Mouse (Mus musculus) CD8-positive naive resting alpha-beta T cell, adult 2 months (primary cell): ENCODE results near the gene Zfp839.
"Not testable (repeated sequence)": the region's sequence is repeated elsewhere in the genome, so short reads cannot be mapped to it uniquely, and the experiment has no call there.

Source experiments
- DNase-seq, 2 experiments: peaks; one replicate each; pipeline ENCODE4 v3.0.0; 2022; ENCODE audit warnings: low read depth in 2 of 2, low spot score in 2 of 2

Gene Zfp839

DNA sequence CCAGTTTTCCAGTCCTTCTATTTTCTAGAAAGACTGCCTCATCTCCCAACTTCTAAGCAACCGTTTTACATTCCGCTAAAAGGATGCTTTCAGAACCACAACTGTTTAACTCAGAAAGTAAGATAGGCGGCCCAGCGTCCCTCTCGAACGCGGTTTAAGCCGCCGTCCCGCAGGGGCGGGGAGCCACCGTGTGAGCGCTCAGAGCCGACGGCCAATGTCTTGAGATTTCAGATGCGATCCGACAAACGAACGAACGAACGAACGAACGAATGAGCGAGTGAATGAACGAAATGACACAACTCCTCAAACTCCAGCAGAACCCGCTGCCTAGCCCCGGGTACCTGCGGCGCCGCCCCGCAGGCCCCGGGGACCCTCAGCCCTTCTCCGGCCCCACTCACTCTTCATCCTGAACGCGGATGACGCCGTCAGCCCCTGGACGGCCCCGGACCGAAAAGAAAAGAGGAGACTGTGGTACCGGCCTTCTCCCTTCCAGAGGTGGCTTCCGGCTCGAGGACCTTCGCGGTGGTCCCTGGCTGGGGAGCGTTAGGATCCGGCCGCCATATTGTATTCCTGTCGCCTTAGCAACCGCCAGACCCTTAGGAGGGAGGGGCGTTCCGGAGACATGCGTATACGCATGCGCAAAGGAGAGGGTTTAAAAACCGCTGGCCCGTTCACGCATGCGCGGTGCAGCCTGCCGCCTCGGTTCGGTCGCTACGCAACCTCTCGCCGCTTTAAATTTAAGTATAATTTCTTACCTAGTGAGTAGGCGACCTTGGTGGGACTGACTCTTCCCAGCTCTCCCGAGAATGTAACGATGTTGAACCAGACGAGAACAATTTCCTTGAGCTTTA lies 9.5 kb upstream of the Zfp839 start, which contains the start of gene Mok:
Gene Mok (minus strand): TSS at position 592 of the 851 bp plus-strand sequence.
- peak; percentile 94 to 95 for DNase-seq

GRCm38 (mm10) chr12:110841731-110842493 lies 8.1 kb upstream of the Zfp839 start:
- no peak for DNase-seq

DNA sequence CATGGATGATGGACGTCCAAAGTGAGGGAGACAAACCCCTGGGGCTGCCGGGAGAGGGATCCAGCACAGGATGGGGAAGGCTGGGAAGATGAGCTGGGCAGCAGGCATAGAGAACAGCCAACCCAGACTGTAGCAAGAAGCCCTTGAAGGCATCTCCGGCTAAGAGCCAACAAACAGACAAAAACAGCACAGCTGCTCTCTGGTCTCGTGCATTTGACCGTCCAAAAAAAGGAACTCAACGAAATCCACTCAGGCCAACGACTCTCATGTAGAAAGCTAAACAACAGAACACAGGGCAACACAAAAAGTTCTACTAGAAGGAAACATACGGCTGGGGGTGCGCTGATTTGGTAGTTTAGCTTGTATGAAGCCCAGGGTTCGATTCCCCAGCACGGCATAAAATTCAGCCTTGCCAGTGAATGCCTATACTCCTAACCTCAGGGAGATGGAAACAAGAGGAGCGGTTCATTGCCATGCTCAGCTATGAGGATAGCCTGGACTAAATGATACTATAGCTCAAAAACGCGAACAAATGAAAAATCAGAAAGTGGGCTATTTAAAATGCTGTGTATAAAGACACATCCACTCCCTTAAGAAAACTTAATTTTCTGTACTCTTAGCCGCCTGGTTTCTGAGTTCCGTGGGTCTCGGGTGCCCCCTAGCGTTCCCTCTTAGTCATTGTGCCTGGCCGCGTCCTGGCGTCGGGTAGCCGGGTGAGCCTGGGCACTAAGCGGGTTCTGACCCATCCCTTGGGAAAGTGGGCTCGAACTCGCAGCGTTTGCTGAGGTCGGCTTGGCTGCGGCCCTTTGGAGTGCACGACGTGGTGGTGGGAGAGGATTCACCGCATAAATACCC lies 6.6 kb upstream of the Zfp839 start:
- DNase-seq, result peak; percentile 78 to 84

GRCm38 (mm10) chr12:110844227-110845130 lies 5.6 kb upstream of the Zfp839 start:
- peak in 1 of 2 experiments; percentile 14 for DNase-seq

DNA sequence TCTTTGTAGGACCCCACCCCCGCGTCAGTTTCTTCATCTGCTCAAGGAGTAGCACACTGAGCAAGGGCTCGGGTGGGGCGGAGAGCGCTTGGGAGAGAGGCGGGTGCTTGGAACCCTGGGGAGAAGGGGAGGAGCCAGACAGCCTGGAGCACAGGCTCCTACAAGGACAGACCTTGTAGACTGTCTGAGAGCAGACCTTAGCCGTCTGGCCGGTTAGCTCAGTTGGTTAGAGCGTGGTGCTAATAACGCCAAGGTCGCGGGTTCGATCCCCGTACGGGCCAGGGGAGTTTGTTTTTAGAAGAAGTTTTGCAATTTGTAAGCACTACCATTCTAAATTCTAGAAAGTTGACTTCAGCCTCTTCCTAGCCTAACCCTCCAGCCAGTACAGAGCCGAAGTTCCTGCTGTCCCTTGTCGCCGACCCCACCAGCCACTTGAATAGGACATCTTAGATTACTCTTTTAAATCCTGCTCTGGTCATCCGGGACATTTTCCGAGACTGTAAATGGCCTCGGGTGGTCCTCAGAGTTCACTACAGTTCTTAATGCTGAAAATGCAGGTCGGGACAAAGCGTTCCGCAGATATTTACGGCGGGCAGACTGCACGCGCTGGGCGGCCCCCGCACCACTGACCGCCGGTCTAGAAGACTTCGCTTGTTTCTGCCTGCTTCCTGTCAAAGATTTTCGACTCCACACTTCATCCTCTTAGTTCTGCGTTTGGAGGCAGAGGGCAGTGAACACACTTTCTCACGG lies 4.7 kb upstream of the Zfp839 start:
- DNase-seq, result peak; percentile 18 to 26

DNA sequence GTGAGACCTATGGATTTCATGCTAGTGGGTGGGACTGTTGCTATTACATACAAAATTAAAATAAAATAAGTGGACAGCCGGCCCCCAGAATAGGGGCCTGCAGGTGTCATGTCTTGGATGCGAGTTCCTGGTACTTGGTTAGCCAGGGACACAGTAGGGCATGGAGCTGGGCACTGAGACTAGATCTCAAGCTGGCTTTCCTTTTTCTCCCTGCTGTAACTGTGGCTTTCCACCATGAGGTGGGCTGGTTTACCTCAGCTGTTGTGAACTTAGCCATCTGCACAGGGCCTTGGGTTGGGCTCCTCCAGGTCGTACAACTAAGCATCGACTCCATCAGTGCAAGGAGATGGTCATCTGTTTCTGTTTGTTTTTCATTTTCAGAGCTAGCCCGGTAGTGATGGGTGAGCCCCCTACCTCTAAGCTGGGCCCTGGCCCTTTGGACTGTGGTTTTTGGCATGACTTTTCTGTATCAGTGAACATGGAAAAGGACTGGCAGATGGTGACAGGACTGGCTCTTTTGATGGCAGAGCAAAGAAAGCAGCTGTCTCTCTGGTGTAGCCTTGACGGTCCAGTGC lies 3.8 kb upstream of the Zfp839 start:
- DNase-seq, result no peak

DNA sequence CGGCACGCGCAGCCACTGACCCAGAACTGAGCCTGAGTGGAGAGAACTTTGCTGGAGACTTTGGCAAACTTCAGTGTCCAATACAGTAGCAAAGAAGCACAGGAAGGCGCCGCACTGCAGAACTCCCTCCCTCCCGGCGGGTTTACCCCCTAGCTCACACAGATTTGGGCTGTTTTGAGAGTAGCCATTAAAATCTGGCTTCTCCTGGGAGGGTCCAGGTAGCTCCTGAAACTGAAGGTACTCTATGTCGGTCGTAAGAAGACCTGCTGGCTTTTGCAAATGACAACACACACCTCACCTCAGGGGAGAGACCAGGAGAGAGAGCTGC lies 840 bp downstream of the Zfp839 start:
- DNase-seq, result no peak

GRCm38 (mm10) chr12:110851414-110851813 lies 1.4 kb downstream of the Zfp839 start:
- peak in 1 of 2 experiments; percentile 20 for DNase-seq

DNA sequence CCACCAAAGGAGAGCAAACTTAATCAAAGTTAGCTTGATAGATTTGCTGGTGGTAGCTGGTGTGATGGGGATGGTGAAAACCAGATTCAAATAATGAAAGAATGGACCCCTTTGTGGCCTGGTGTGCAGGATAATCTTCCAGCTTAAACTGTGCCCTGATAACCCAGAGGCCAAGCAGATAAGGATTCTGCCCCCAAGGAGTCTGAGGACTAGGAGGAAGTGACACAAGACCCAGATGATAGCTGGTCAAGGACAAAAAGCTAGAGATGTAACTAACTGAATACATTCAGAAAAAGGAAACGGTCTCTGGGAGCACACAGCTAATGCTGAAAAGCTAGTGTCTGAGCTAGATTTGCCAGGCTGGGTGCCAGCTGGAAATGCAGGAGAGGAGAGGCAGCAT lies 1.9 kb downstream of the Zfp839 start:
- DNase-seq, result no peak

DNA sequence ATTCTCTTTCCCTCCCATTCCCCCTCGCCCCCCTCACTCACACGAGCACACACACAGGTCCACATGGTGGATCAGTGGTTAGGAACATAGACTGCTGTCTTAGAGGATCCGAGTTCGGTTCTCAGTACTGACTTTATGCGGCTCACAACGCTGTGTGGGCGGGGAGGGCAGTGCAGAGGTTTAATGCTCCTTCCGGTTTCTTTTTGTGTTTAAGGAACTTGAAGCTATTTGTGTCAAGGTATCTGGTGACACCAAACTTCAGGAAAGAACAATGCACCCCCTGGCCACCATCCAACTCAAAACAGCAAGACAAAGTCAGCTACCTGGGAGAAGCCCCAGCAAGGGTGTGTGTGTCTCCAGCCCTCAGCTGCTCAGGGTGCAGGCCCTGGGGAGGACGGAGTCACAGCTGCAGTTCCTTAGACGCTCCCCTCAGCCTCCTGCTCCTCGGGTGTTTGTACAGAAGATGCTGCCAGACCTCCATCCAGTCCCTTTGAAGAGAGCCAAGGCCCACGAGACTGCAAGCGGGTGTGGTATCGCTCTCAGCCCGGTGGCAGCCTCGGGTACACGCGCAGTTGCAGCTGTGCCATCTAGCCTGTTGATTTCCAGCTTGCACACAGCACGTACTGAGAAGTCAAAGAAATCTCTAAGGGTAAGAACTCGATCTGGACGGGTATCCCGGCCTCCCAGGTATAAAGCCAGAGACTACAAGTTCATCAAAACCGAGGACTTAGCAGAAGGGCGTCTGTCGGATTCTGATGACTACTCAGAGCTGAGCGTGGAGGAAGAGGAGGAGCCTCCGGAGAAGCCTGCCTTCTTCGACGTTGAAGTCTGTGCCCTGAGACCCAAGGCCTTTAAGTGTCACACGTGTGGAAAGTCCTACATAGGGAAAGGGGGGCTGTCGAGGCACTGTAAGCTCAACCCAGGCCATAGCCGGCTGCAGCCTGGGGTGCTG lies 5.0 kb downstream of the Zfp839 start:
- no peak for DNase-seq

- DNase-seq, result peak; percentile 22 to 32
Observed at GRCm38 (mm10) chr12:110857196-110857595, 7.1 kb downstream of the Zfp839 start.

DNA sequence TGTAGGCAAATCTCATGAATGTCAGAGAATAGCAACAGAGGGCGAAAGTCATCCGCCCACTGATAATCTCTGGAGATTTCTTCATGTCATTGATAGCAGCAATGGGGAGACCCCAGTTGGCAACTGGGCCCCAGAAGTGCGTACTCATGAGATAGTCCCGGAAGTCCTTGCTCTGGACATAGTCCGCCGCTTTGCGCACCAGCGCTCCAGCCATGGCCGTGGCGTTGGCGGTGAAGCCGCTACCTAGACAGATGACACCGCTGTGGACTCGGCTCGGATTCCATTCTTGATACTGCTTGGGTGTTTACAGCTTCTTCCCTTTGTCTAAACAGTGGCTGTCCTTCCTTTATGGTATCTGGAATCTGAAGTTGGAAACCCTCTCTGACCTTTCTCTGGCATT lies 8.6 kb downstream of the Zfp839 start:
- DNase-seq, result not testable (repeated sequence)

DNA sequence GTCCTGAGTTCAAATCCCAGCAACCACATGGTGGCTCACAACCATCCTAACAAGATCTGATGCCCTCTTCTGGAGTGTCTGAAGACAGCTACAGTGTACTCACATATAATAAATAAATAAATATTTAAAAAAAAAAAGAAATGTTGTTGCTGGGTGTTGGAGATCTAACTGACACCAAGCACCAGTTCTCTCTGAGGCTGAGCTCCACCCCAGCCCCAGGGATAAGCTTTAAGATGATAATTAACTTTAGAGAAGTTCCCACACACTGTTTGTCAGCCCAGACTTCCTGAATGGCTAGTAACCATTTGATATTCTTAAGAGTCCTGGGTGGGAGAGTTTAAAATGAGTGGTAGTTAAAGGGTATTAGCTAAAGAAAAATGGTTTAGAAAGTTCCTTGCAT lies 10.2 kb downstream of the Zfp839 start:
- no peak for DNase-seq

DNA sequence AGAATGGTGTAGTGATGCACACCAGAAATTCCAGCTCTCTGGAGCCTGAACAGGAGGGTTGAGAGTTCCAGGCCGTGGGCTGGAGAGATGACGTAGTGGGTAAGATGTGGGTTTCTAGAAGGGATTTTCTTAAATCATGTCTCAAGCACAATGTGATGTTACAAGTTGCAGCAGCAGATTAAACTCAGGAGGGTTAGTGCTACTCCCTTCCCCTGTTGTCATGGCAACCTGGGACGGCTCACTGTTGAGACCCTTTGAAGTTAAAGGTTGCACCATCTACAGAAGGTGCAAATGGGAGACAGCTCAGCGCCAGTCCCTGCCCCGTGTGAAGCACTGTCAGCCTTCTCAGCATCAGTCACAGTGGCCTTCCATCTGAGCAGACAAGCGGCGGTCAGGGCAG lies 11.2 kb downstream of the Zfp839 start:
- peak in 1 of 2 experiments; percentile 30 for DNase-seq

- DNase-seq, result no peak
Observed at GRCm38 (mm10) chr12:110864008-110864407, 14.0 kb downstream of the Zfp839 start.

DNA sequence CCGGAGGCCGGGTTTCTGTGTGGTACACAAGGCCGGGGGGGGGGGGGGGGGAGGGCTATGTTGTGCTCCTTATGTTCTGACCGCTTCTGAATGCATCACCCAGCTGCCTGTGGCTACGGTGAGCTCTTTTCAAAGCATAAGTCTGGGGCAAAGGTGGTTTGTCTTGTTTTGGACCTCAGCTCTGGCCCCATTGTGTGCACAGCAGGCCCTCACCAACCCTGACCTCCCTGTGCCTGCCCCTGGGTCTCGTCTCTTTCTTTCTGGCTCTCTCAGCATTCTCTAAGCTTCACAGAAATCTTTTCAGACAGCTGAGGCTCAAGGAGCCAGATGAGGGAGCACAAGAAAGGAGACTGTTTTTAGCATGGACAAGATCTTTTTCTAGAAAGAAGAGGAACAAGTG lies 15.5 kb downstream of the Zfp839 start:
- DNase-seq, result no peak

GRCm38 (mm10) chr12:110865989-110866388 lies 15.9 kb downstream of the Zfp839 start:
- DNase-seq, result no peak

DNA sequence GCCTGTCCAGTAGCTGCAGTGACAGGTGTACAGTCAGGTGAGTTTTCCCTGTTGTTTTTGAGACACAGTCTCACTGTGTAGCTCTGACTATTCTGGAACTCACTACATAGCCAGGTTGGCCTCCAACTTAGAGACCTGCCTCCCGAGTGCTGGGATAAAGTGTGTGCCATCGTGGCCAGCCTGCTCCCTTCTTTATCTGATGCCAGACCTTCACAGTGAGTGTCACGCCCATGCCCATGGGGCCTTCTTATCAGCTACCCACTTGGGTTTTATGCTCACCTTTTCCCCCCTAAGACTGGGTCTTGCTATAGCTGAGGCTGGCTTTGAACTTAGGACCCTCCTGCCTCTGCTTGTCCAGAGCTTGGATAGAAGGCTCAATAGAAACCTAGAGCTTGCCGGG lies 20.1 kb downstream of the Zfp839 start:
- DNase-seq, result no peak
